Mouse (Mus musculus): ENCODE data around the gene Gbp7.
"Not testable (repeated sequence)": the region's sequence is repeated elsewhere in the genome, so short reads cannot be mapped to it uniquely, and the experiment has no call there.

Gene Gbp7

GRCm38 (mm10) chr3:142560296-142560948 is 30.3 kb downstream of the Gbp7 start:
- DNase-seq (ENCODE audit: low spot score in 2 of 2): peak; percentile 77 to 85

- no peak for DNase-seq (ENCODE audit: low spot score in 2 of 2)
Observed at GRCm38 (mm10) chr3:142561045-142561646, 31.0 kb downstream of the Gbp7 start.

- DNase-seq (ENCODE audit: low spot score in 2 of 2): no peak
Observed at GRCm38 (mm10) chr3:142561666-142562065, 31.5 kb downstream of the Gbp7 start.

GRCm38 (mm10) chr3:142567490-142567889 is 37.3 kb downstream of the Gbp7 start:
- DNase-seq (ENCODE audit: low spot score in 2 of 2): not testable (repeated sequence)

GRCm38 (mm10) chr3:142570738-142571137 is 40.6 kb downstream of the Gbp7 start:
- DNase-seq (ENCODE audit: low spot score in 2 of 2): no peak

GRCm38 (mm10) chr3:142577108-142577507 is 47.0 kb downstream of the Gbp7 start:
- DNase-seq (ENCODE audit: low spot score in 2 of 2): no peak

DNA sequence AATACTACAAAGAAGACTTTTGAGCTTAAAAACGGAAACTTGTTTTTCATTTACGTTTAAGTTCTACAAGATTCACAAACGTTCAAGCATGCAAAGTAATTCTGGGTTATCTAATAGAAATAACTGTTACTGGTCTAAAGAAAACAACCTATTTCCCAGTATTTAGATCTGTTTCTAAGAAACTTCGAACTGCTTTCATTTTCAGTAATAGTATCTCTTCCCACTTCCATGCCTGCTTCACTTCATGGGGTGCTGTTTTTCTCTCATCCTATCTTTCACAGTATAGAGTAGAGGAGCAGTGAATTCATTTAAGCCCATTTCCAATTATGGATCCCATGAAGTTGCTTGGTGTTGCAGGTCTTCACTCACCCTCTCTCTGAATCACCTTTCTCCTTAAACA is 48.2 kb downstream of the Gbp7 start:
- no peak for DNase-seq (ENCODE audit: low spot score in 2 of 2)

DNA sequence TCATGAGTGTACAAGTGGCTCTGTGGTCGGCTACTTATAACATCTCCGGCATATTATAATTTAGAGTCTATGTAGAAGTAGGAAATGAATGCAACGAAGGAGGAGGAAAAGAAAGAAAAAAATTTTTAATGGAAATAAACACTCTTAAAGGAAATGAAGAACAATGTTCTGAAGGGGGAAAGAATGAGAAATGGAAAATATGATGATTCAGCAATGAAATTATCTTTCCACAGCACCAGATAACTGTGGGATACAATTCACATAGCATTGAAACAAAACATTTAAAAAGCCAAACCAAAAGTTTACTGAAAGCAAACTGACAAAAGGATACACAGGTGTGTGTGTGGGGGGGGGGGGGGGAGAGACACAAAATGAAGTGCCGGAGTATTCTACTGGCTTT is 52.9 kb downstream of the Gbp7 start:
- DNase-seq (ENCODE audit: low spot score in 2 of 2): no peak

DNA sequence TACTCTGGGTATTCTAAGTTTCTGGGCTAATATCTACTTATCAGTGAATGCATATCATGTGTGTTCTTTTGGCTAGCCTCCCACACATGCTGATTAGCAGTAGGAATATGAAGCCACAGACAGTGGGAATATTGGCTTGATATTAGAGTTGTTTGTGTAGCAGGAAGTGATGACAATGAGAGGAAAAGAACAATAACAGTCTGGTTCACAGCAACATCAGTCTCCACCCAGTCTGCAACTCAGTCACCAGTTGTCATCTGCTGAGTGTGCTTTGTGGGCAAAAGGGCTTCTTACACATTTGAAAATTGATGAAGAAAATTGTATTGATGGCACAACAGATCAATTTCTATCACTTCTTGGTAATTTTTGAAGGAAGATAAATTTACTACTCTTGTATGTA is 57.2 kb downstream of the Gbp7 start:
- DNase-seq (ENCODE audit: low spot score in 2 of 2): no peak

DNA sequence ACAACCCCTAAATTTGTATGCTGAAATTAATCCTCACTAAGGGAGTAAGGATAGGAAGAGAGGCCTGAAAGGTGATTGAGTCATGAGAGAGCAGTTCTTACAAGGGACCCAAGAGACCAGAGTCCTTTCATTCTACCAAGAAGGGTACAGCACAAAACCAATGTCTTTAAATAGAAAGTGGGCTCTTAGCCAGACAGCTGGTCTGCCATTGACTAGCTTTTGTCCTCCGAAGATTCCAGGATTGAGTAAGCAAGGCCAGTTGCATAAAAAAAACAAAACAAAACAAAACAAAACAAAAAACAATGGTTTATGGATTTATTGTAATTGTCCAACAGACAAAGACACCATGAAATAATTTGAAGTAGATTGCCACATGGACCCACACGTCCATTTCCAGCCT is 58.7 kb downstream of the Gbp7 start:
- no peak for DNase-seq (ENCODE audit: low spot score in 2 of 2)

- no peak for DNase-seq (ENCODE audit: low spot score in 2 of 2)
Observed at GRCm38 (mm10) chr3:142590431-142591067, 60.4 kb downstream of the Gbp7 start.

DNA sequence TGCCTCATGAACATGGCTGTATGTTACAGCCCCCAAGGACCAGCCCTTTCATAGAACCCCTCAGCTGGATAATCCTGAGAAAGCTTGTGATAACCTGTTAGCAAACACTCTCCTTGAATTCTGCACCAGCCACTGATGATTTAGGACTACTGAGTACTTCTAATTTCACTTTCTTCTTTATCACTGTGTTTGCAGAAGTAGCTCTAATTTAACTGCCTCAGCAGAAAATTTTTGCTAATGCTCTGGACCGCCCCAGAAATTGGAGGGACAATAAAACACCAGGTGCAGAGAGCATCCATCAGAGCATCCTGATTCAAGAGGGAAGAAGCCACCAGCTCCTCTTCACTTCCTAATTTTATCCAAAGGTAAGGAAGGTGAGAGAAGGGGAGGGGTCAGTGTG is 64.4 kb downstream of the Gbp7 start, which contains the start of gene Gbp2b:
Gene Gbp2b (plus strand): TSS at position 301 of the 400 bp plus-strand sequence.
- DNase-seq (ENCODE audit: low spot score in 2 of 2): no peak

GRCm38 (mm10) chr3:142597923-142598322 is 67.8 kb downstream of the Gbp7 start:
- DNase-seq (ENCODE audit: low spot score in 2 of 2): no peak

Data from urinary bladder, postnatal 4 days (tissue).